Mouse (Mus musculus): Measurements from ENCODE around the gene Phykpl. TPM values are rescaled to one million over a fixed set of nuclear protein-coding genes. Genes with fewer than 3 reads are reported as not detected.

The Phykpl gene
- total and polyA plus RNA-seq, 2 experiments = 12.7 to 23.7 TPM

DNA sequence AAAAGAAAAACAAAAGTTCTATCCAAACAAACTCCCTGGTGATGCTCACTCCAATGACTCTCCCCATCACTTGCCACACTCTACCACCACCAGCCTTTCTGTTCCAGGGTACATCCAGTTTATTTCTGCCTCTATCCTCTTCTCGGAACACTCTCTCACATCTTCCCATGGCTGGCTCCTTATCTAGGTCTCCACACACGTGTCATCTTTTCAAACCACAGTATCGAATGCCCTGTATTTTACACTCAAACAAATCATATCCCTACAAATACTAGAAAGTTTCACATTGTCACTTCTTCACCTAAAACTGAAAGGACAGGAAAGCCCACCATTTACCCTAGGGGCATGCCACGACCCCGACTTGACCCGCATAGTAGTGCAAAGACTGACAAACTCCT, 50.6 kb downstream of the Phykpl start:
- 5% methylated on average over 6 of the region's 6 CpGs for WGBS
- Histone ChIP-seq H3K36me3 (ENCODE audit: control insufficient read depth, insufficient read depth, low read length) (no peaks in the 10 kb centered on the region), H3K4me3 (ENCODE audit: insufficient read depth, low read depth, low read length) (peak overlapping the region; percentile 80), H3K27ac (replicated peaks; ENCODE audit: insufficient read depth, low read depth, low read length) (peak overlapping the region; percentile 62), H3K27me3 (ENCODE audit: control insufficient read depth, insufficient read depth, low read length) (no peaks in the 10 kb centered on the region), H3K79me2 (ENCODE audit: control insufficient read depth, insufficient read depth, low read length) (peaks cover 9% of the 10 kb centered on the region; the same call in 1 of the 2 replicates), H3K4me1 (ENCODE audit: control insufficient read depth, insufficient read depth, low read length) (peaks cover 6% of the 10 kb centered on the region), H3K9ac (ENCODE audit: low read depth, low read length) (peak overlapping the region; percentile 69)
- no peak for DNase-seq (ENCODE audit: extremely low read depth, low read depth, low spot score)
- TF ChIP-seq POLR2A (IDR thresholded peaks at IDR 0.05; ENCODE audit: extremely low read depth, insufficient read depth, low read length) (no peak), CTCF (IDR thresholded peaks at IDR 0.05; ENCODE audit: low read depth, low read length) (no peak)

DNA sequence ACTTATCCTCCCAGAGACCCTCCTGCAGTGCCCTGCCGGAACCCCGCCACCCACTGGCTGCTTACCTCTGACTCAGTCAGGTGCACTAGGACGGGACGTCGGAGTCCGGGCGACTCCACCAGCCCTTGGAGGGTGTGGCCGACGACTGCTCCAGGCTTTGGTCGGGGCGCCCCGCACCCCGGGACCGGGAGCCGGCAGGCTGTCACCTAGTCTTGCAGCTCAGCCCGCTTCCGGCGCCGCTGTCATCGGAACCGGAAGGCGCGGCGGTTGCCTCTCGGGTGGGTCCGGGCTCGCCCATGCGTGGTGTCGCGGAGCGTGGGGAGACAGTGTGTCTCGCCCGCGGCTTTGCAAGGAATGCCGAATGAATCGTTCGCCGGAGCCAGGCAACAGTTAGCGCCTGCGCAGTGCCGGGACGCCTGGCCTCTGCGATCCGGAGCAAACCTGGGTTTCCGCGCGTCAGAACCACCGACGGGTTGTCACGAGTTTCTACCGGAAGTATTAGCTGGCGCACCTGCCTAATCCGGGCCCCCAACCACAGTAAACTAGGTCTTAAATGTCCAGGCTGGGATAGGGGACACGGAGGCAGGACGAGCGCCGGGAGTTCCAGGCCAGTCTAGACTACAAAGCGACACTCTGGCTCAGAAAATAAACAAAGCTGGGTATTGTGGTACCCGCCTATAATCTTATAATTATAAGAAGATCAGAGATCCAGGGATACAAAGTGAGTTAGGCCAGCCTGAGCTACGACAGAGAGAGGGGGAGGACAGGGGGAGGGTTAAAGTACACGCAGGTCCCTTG, 51.2 kb downstream of the Phykpl start, which contains the start of gene Rmnd5b:
Rmnd5b (minus strand) TSS at position 372 of the 798 bp plus-strand sequence.
- peak within 1 kb of the TSS; percentile 80 for H3K4me3 ChIP-seq (ENCODE audit: insufficient read depth, low read depth, low read length)
- no peaks in the 10 kb centered on the region for H3K27me3 ChIP-seq (ENCODE audit: control insufficient read depth, insufficient read depth, low read length)
- TF ChIP-seq POLR2A (IDR thresholded peaks at IDR 0.05; ENCODE audit: extremely low read depth, insufficient read depth, low read length) (0 out of 2 replicates have a peak, but pooled peaks have one; percentile 27), CTCF (IDR thresholded peaks at IDR 0.05; ENCODE audit: low read depth, low read length) (no peak)
- WGBS = under 1% methylated on average over 61 of the region's 61 CpGs
- peak within 1 kb of the TSS; percentile 62 for H3K27ac ChIP-seq (replicated peaks; ENCODE audit: insufficient read depth, low read depth, low read length)
- H3K79me2 ChIP-seq (ENCODE audit: control insufficient read depth, insufficient read depth, low read length) = peaks cover 8% of the 10 kb centered on the region; the same call in 1 of the 2 replicates
- peak within 1 kb of the TSS; percentile 69 for H3K9ac ChIP-seq (ENCODE audit: low read depth, low read length)
- no peaks in the 10 kb centered on the region for H3K36me3 ChIP-seq (ENCODE audit: control insufficient read depth, insufficient read depth, low read length)
- H3K4me1 ChIP-seq (ENCODE audit: control insufficient read depth, insufficient read depth, low read length) = peaks cover 6% of the 10 kb centered on the region
- DNase-seq (ENCODE audit: extremely low read depth, low read depth, low spot score) = peak; percentile 75

DNA sequence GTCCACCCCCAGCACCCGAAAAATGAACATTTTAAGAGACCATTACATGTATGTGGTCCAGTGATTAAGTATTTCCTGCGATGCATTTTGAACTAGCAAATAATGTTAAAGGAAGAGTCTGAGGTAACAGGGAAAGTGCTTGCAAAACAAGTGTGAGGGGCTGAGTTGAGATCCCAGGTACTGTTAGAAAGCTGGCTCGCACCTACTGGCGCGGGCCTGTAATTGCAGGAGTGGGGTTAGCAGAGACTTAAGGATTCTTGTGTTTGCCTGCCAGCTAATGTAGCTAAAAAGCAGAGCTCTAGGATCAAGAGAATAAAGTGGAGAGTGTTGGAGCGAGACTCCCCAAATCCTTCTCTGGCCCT, 51.7 kb downstream of the Phykpl start:
- no peaks in the 10 kb centered on the region for H3K27me3 ChIP-seq (ENCODE audit: control insufficient read depth, insufficient read depth, low read length)
- peaks cover 2% of the 10 kb centered on the region; the same call in 1 of the 2 replicates for H3K79me2 ChIP-seq (ENCODE audit: control insufficient read depth, insufficient read depth, low read length)
- TF ChIP-seq CTCF (IDR thresholded peaks at IDR 0.05; ENCODE audit: low read depth, low read length) = peak; percentile 74
- TF ChIP-seq POLR2A (IDR thresholded peaks at IDR 0.05; ENCODE audit: extremely low read depth, insufficient read depth, low read length) = no peak
- H3K4me1 ChIP-seq (ENCODE audit: control insufficient read depth, insufficient read depth, low read length) = peaks cover 6% of the 10 kb centered on the region
- peak overlapping the region; percentile 69 for H3K9ac ChIP-seq (ENCODE audit: low read depth, low read length)
- WGBS = 11% methylated on average over 6 of the region's 6 CpGs
- H3K27ac ChIP-seq (replicated peaks; ENCODE audit: insufficient read depth, low read depth, low read length) = peak overlapping the region; percentile 62
- no peaks in the 10 kb centered on the region for H3K36me3 ChIP-seq (ENCODE audit: control insufficient read depth, insufficient read depth, low read length)
- DNase-seq (ENCODE audit: extremely low read depth, low read depth, low spot score) = peak; percentile 69
- peak overlapping the region; percentile 80 for H3K4me3 ChIP-seq (ENCODE audit: insufficient read depth, low read depth, low read length)

DNA sequence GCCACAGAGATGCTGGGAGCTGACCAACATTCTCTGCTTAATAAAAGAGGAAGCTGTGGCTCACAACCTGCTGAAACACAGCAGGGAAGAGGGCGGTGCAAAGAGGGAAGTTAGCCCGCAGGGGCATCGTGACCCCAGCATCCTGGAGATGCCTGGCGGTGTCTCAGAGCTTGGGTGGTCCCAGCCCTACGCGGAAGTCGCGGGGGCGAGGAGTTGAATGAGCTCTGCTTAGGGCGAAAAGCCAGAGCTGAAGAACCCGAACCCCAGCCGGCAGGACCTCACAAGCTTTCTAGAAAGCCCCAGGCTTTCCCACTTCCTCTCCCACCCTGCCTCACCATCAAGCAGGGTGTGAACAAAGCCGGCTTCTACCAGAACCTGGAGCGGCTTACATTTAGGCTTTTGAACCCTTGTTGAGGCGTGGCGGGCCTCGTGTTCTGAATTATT, 53.4 kb downstream of the Phykpl start:
- TF ChIP-seq POLR2A (IDR thresholded peaks at IDR 0.05; ENCODE audit: extremely low read depth, insufficient read depth, low read length) (no peak), CTCF (IDR thresholded peaks at IDR 0.05; ENCODE audit: low read depth, low read length) (no peak)
- Histone ChIP-seq H3K4me1 (ENCODE audit: control insufficient read depth, insufficient read depth, low read length) (peaks cover 6% of the 10 kb centered on the region), H3K4me3 (ENCODE audit: insufficient read depth, low read depth, low read length) (no peak overlapping the region), H3K79me2 (ENCODE audit: control insufficient read depth, insufficient read depth, low read length) (peaks cover 2% of the 10 kb centered on the region; the same call in 1 of the 2 replicates), H3K9ac (ENCODE audit: low read depth, low read length) (peak overlapping the region; percentile 24; the same call in 1 of the 2 replicates), H3K27me3 (ENCODE audit: control insufficient read depth, insufficient read depth, low read length) (no peaks in the 10 kb centered on the region), H3K36me3 (ENCODE audit: control insufficient read depth, insufficient read depth, low read length) (no peaks in the 10 kb centered on the region), H3K27ac (replicated peaks; ENCODE audit: insufficient read depth, low read depth, low read length) (no peak overlapping the region)
- WGBS = 40% methylated on average over 17 of the region's 17 CpGs
- DNase-seq (ENCODE audit: extremely low read depth, low read depth, low spot score) = no peak

DNA sequence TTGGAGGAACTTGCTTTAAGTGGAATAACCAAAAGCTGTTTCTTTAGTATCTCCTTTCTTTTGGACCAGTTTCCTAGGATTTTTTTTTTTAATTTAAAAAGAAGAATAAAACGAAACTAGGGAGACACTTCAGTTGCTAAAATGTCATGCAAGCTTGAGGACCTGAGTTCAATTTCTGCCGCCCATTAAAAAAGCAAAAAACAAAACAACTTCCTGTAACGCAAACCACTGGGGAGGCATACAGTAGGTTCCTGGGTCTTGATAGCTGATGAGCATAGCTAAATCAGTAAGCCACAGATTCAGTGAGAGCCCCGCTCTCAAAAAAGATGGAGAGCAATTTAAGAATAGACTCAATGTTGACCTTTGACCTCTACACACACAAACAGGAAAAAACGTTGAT, 53.9 kb downstream of the Phykpl start:
- H3K36me3 ChIP-seq (ENCODE audit: control insufficient read depth, insufficient read depth, low read length) = no peaks in the 10 kb centered on the region
- no peak for TF ChIP-seq CTCF (IDR thresholded peaks at IDR 0.05; ENCODE audit: low read depth, low read length)
- no peak for TF ChIP-seq POLR2A (IDR thresholded peaks at IDR 0.05; ENCODE audit: extremely low read depth, insufficient read depth, low read length)
- peaks cover 2% of the 10 kb centered on the region; the same call in 1 of the 2 replicates for H3K79me2 ChIP-seq (ENCODE audit: control insufficient read depth, insufficient read depth, low read length)
- DNase-seq (ENCODE audit: extremely low read depth, low read depth, low spot score) = no peak
- no peaks in the 10 kb centered on the region for H3K27me3 ChIP-seq (ENCODE audit: control insufficient read depth, insufficient read depth, low read length)
- WGBS = 66% methylated on average over 5 of the region's 5 CpGs
- no peak overlapping the region for H3K4me3 ChIP-seq (ENCODE audit: insufficient read depth, low read depth, low read length)
- H3K4me1 ChIP-seq (ENCODE audit: control insufficient read depth, insufficient read depth, low read length) = peaks cover 6% of the 10 kb centered on the region
- no peak overlapping the region for H3K9ac ChIP-seq (ENCODE audit: low read depth, low read length)
- no peak overlapping the region for H3K27ac ChIP-seq (replicated peaks; ENCODE audit: insufficient read depth, low read depth, low read length)

DNA sequence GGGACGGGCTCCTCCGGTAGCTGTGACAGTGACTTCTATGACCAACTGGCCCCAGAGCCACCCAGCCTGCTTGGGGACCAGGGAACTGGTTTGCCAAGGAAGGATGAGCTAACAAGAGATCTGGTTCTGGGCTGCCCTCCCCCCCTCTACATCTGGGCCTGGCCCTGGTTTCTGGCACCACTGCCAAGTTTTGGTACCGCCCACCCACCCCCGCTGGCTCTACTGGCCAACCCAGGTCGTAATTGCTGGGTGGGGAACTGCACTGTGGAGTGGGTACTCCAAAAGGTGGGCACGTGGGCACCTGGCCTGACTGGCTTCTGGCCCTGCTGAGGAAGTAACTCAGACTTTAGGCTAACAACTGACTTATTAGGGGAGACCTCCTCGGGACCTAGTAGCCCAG, 56.2 kb downstream of the Phykpl start:
- H3K36me3 ChIP-seq (ENCODE audit: control insufficient read depth, insufficient read depth, low read length) = no peaks in the 10 kb centered on the region
- H3K79me2 ChIP-seq (ENCODE audit: control insufficient read depth, insufficient read depth, low read length) = no peaks in the 10 kb centered on the region
- no peak overlapping the region for H3K9ac ChIP-seq (ENCODE audit: low read depth, low read length)
- H3K4me3 ChIP-seq (ENCODE audit: insufficient read depth, low read depth, low read length) = no peak overlapping the region
- no peak for TF ChIP-seq CTCF (IDR thresholded peaks at IDR 0.05; ENCODE audit: low read depth, low read length)
- TF ChIP-seq POLR2A (IDR thresholded peaks at IDR 0.05; ENCODE audit: extremely low read depth, insufficient read depth, low read length) = no peak
- no peaks in the 10 kb centered on the region for H3K27me3 ChIP-seq (ENCODE audit: control insufficient read depth, insufficient read depth, low read length)
- DNase-seq (ENCODE audit: extremely low read depth, low read depth, low spot score) = no peak
- H3K27ac ChIP-seq (replicated peaks; ENCODE audit: insufficient read depth, low read depth, low read length) = no peak overlapping the region
- 62% methylated on average over 7 of the region's 7 CpGs for WGBS
- H3K4me1 ChIP-seq (ENCODE audit: control insufficient read depth, insufficient read depth, low read length) = peaks cover 3% of the 10 kb centered on the region; the same call in 1 of the 2 replicates
